Mouse (Mus musculus) lung, postnatal 25 days (tissue): ENCODE measurements around the gene Vps37d.

ENCODE experiments used
- DNase-seq: peaks from one replicate; pipeline ENCODE4 v3.0.0; 2022; ENCODE audit warnings: low spot score

The Vps37d gene

GRCm38 (mm10) chr5:135077564-135078481 is at the start of gene Vps37d:
Gene Vps37d, minus strand, starts transcription at chr5:135078266.
- peak; percentile 91 for DNase-seq

GRCm38 (mm10) chr5:135127669-135128068 is 49.6 kb upstream of the Vps37d start:
- no peak for DNase-seq

DNA sequence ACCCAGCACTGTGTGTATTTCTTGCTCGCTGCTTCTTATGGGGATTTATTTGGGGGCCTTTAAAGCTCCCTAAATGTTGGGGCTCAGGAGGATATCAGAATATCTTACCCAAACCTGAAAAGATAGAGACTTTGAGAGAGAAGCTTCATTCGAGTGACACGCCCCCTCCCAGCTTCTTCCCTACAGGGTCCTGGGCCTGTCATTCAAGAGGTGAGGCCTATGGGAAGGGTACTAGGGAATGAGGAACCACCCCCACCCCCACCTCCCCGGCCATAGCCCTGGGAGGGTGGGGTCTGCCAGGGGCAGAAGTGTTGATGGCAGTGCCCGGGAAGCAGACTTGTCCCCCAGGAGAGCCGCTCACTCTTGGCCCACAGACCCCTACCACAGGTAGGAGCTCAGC is 48.1 kb upstream of the Vps37d start:
- no peak for DNase-seq

DNA sequence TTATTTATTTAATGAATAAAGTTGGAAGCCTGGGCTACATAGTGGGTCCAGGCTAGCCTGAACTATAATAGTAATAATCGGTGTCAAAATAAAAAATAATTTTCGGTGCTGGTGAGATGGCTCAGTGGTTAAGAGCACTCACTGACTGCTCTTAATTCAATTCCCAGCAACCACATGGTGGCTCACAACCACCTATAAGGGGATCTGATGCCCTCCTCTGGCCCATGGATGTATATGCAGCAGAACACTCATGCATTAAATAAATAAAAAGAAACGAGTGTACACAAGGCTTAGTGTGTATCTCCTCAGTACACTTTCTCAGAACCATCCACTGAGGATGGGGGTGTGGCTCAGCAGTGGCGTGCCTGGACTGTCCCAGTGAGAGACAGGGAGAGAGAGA is 42.7 kb upstream of the Vps37d start:
- DNase-seq, result no peak

- peak; percentile 64 for DNase-seq
These were observed 40.6 kb upstream of the Vps37d start for GRCm38 (mm10) chr5:135118589-135119081.

DNA sequence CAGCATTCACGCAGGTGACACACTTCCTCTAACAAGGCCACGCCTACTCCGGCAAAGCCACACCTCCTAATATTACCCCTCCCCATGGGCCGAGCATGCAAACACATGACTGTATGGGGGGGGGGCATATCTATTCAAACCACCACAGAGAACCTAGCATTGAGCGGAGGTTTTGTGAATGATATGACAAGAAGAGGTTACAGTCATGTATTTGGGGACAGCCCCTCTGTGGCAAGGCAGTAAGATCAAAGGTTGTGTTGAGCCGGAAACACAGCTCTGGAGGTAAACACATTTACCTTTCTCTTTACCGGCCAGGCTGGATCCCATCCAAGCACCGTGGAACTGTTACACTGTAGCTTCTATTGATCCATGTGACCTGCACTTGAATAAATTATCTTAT is 37.2 kb upstream of the Vps37d start:
- no peak for DNase-seq

DNA sequence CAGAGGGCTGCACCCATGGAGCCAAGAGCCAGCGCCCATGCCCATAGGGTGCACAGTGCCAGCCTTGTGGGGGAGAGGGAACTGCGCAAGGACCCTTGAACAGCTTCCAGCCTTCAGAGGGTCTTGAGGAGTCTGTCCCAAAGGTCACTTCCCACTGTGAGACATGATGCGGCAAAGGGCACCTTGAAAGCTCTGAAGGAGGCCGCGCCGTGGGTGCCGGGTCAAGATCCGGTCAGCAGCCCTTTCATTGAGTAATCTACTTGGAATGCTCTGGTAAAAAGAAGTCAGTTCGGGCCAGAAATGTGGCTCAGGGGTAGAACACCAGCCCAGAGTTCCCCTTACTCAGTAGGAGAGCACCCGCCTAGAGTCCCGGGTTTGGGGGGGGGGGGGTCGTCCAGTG is 35.7 kb upstream of the Vps37d start:
- DNase-seq, result no peak

GRCm38 (mm10) chr5:135109976-135110375 is 31.9 kb upstream of the Vps37d start:
- DNase-seq, result no peak

GRCm38 (mm10) chr5:135109426-135109825 is 31.4 kb upstream of the Vps37d start:
- DNase-seq, result no peak

GRCm38 (mm10) chr5:135109017-135109416 is 31.0 kb upstream of the Vps37d start:
- no peak for DNase-seq

DNA sequence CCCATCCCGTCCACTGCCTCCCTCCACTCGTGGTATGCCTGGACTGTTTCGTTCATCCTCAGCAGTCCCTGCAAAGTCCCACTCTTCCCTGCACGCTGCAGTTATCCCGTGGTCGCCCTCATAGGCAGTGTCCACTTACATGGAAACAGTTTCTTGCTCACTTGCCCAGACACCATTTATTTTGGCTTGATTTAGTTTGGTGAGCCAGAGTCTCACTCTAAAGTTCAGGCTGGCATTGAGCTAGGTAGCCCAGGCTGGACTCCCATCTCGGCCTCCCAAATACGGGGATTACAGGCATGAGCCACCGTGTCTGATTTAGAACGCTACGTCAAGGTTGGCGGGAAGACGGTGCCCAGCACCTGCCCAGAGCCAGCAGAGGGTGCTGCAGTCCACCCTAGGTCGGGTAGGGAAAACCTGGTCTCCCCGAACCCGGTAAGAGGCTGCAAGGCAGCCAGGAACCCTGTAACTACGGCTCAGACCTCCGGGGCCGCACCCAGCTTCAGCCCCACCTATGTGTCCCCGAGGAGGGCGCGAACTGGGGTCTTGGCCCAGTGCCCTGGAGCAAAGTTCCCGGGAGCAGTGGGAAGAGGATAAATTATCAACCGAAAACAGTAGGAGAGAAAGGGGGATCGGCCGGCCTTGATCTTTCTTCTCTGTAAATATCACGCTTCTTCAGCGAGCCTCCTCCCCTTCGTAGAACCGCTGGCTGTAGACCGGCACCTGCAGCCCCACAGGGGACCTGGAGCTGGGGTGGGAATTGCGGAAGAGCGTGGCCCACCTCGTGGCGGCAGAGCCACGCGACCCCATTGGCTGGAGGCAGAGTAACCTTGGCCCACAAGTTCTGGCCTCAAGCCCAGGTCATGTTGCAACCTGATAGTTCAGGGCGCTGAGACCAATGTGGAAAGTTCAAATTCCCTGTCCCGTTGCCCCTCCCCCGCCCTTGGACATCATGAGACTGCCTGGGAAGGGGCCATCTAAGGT is 29.7 kb upstream of the Vps37d start:
- peak; percentile 60 for DNase-seq

DNA sequence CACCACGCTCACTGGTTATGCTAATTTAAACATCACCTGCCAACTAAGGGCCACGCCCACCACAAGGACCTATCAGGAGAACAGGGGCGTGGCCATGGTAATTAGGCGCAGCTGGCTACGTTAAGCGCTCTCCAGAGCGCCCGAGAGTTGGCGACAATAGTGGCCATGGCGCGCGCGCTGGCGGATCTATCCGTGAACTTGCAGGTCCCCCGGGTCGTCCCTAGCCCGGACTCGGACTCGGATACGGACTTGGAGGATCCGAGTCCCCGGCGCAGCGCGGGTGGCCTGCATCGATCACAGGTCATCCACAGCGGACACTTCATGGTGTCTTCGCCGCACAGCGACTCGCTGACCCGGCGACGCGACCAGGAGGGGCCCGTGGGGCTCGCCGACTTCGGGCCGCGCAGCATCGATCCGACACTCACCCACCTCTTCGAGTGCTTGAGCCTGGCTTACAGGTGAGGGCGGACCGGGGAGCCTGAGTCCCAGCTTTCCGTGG is 28.7 kb upstream of the Vps37d start:
- DNase-seq, result peak; percentile 85

DNA sequence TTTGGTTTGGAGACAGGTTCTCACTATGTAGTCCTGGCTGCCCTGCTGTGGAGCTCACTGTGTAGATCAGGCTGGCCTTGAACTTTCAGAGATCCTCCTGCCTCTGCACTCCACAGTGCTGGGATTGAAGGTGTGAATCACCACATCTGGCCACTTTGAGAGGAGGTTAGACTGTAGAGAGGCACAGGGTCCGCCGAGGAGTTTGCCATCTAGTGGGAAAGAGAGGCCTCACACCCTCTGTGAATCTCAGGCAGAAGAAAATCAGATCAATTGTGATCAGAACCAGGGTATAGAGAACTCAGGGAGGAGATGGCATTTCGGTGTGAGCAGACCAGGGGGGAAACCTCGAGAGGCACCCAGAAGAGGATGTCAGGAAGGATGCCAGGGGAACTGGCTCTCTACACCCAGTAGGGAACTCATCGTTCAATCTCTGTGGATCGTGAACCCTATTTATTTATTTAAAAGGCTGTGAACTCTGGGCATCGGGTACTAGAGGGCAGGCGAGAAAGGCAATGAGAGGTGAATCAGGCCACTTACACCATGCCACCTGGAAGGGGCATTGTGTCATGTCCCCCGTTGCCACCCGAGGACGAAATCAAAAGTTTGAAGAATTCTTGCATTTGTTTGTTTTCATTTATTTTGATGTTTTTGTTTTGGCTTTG is 26.1 kb upstream of the Vps37d start:
- DNase-seq, result no peak

DNA sequence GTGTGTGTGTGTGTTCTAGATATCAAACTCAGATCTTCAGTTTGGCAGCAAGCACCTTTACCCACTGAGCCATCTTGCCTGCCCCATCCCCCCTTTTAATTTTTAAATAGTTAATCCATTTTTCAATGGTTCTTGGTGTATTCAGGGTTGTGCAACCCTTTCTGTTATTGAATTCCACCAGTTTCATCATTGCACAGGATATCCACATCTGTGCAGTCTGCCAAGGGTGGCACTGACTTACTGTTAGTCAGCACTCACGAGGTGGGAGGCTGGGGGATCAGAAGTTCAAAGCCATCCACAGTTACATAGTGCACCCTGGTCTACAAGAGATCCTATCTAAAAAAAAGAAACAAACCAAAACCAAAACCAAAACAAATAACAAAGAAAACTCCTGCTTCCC is 22.9 kb upstream of the Vps37d start:
- no peak for DNase-seq

- DNase-seq, result no peak
These were observed 11.6 kb upstream of the Vps37d start, which contains the start of gene Mlxipl for GRCm38 (mm10) chr5:135089653-135090052. Gene Mlxipl, plus strand, starts transcription at chr5:135089890.

- DNase-seq, result no peak
These were observed 8.8 kb upstream of the Vps37d start for GRCm38 (mm10) chr5:135086871-135087270.

GRCm38 (mm10) chr5:135080539-135080938 is 2.5 kb upstream of the Vps37d start:
- DNase-seq, result no peak

- no peak for DNase-seq
These were observed 1.5 kb upstream of the Vps37d start for GRCm38 (mm10) chr5:135079578-135079977.

DNA sequence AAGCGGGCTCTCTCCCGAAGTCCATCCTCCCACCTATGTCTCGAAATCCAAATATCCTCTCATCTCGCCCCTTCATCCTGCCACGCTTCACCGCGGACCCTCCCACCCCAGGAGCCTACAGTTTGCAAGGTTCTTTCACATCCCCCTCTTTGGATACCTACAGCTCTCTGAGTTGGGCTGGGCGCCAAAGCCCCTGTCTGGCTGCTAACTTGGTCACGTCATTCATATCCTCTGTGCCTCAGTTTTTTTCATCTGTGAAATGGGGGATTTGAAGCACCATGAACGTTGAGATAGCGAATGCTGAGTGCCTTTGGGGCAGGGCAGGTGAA is 380 bp upstream of the Vps37d start:
- DNase-seq, result no peak

DNA sequence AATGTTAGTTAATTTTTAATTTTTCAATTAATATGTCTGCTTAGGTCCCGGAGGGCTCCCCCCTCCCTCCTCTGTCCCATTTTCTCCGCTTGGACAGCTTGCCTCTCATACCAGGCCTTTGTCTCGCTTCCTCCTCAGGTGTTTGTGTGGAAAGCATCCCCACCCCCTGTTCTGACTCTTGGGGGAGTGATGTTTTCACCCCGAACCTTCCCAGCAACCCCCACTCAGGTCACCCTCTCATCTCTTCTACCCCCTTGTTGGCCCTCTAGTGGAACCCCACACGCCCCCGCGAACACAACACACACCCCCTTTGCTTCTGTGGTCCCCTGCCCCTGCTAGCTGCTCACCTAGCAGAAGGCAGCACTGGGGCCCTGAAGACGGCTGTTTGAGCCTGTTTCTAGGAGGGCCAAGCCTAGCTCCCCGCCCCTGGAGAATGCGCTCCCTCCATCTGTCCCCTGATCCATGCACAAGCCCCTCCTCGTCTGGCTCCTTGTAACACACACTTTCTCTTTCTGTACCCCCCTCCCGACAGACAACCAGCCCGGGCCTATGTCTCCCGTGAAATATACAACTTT is 1.0 kb downstream of the Vps37d start:
- peak; percentile 13 for DNase-seq

- DNase-seq, result no peak
These were observed 1.7 kb downstream of the Vps37d start for GRCm38 (mm10) chr5:135076368-135076767.
